Mouse (Mus musculus) left cerebral cortex, postnatal 14 days (tissue): ENCODE measurements around the gene Mt4. TPM values are rescaled to one million over a fixed set of nuclear protein-coding genes. Genes with fewer than 3 reads are reported as not detected.

Experiments used
- DNase-seq, 2 experiments: peaks; one replicate each; pipeline ENCODE4 v3.0.0; 2021 to 2022; ENCODE audit warnings: low spot score in 2 of 2, mixed read lengths in 1 of 2
- intact Hi-C: fragments of 180-260 bp; cut with DNase I; formaldehyde crosslinking; loops from one replicate; pipeline ENCODE4 v1.15.1; 2025
- total RNA-seq, 2 experiments: library from RNA; stranded (reverse); gene quantifications; 2 replicates each; pipeline ENCODE4 v1.2.3; 2021

Mt4 gene
- total RNA-seq, 2 experiments from 2014 or later = not detected

DNA sequence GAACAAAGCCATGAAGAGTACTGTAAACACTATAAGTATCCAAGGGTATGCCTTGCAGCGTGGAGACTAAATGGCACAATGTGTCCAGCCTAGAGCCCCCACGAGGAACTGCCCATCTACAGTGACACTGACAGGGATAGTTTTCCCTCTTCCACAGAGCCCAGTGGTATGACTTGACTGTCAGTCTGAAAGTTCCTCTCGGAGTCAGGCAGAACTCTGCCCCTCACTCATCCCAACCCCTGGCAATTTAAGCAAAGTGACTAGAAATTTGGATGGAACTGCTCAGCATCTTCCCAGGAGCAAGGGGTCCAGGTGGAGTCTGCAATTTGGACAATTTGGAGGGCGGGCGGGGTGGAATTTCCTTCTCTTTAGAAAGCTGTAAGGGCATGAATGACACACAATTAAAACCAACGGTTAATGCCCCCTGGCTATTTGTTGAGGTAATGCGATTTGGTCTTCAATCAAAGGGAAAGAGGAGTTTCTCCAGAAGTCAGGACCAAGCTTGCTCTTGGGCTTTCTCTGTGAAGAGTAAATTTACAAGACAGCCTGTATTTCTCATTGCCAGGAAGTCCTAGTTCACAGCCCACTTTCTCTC, 37.7 kb downstream of the Mt4 start:
- DNase-seq = no peak
- intact Hi-C loops = no loop called here

DNA sequence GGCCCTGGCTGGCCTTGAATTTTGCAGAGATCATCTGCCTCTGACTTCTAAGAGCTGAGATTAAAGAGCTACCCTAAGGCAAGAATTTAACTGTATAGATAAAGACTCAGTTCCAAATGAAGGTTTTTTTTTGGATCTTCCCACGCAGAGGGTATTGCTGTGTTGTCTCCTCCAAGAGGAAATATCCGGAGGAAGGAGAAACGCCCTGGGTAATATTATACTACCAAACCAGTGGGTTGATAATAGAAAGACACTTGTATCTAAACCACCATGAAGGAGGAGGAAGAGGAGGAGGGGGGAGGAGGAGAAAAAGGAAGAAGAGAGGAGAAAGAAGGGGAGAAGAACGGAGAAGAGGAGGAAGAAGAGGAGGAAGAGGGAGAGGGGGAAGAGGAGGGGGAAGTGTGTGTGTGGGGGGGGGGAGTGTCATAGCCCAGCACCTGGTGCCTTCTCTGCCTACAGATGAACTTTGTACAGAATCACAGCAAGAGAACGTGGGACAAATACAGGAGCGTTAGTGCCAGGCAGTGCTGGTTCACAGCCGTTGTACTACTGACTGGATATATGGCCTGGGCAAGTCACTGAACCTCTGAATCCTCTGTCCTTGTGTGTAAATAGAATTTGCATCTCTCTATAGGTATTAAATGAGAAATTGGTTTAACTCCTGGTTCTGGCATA, 40.9 kb downstream of the Mt4 start:
- no peak for DNase-seq
- intact Hi-C loops = no loop called here

DNA sequence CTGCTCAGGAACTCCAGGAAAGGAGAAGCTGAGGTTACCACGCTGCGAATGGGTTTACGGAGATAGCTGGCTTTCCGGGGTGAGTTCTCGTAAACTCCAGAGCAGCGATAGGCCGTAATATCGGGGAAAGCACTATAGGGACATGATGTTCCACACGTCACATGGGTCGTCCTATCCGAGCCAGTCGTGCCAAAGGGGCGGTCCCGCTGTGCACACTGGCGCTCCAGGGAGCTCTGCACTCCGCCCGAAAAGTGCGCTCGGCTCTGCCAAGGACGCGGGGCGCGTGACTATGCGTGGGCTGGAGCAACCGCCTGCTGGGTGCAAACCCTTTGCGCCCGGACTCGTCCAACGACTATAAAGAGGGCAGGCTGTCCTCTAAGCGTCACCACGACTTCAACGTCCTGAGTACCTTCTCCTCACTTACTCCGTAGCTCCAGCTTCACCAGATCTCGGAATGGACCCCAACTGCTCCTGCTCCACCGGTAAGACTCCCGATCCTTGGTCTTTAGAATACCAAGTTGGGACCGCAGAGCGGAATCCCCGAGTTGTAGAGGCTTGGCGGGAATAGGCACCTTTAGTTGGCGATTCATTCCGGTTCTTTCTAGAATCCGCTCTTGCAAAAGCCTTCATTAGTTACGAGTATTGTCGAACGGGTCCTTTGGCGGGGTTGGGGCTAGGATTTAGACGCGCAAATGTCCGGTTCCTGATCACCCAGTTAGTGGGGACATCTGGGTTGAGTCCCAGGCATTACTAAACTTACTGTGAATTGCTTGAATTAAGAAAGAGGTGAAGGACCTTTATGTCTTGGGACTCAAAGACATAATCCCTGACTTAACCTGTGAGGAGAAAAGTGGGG, 42.1 kb downstream of the Mt4 start, which contains the start of gene Mt1:
Gene Mt1, plus strand, starts transcription at position 226 of the 856 bp plus-strand sequence.
- intact Hi-C loops = no loop called here
- DNase-seq = peak; percentile 87 to 97

DNA sequence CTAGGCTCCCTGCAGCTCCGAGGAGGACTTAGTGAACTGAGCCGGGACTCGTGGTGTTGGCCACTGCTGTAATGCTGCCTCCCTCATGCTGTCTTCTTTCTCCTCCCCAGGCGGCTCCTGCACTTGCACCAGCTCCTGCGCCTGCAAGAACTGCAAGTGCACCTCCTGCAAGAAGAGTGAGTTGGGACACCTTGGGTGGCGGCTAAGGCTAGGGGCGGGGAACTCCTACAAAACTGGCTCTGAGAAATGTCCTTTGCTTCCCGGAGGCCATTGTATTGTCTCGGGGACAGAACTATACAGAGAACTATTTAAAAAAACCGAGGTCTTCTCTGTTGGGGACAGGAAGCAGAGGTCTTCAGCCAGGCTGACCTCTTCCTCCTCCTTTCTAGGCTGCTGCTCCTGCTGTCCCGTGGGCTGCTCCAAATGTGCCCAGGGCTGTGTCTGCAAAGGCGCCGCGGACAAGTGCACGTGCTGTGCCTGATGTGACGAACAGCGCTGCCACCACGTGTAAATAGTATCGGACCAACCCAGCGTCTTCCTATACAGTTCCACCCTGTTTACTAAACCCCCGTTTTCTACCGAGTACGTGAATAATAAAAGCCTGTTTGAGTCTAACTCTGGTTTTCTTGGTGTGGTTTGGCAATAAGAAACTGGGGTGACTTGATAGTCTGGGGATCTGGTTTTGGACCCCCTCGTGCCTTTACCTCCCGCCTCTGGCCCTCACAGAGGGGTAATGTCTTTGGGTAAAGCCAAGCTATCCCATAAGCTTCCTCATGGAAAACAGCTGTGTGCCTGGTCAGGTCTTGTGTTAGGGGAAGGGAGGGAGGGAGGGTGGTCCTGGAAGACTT, 42.9 kb downstream of the Mt4 start:
- intact Hi-C loops = no loop called here
- no peak for DNase-seq

DNA sequence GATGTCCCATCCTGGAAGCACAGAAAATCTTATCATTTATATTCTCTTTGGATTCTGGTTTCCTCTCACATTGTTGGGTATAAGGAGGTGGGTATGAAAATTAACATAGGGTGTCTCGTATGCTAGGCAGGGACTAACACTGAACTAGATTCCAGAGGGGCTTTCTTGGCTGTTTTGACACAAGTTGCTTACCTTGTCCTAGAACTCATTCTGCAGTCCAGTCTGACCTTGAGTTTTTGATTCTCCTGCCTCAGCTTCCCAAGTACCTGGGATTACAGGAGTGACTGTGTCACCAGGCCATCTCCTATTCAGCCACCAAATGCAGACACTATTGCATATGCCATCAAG, 43.5 kb downstream of the Mt4 start:
- no peak for DNase-seq
- intact Hi-C loops = no loop called here

DNA sequence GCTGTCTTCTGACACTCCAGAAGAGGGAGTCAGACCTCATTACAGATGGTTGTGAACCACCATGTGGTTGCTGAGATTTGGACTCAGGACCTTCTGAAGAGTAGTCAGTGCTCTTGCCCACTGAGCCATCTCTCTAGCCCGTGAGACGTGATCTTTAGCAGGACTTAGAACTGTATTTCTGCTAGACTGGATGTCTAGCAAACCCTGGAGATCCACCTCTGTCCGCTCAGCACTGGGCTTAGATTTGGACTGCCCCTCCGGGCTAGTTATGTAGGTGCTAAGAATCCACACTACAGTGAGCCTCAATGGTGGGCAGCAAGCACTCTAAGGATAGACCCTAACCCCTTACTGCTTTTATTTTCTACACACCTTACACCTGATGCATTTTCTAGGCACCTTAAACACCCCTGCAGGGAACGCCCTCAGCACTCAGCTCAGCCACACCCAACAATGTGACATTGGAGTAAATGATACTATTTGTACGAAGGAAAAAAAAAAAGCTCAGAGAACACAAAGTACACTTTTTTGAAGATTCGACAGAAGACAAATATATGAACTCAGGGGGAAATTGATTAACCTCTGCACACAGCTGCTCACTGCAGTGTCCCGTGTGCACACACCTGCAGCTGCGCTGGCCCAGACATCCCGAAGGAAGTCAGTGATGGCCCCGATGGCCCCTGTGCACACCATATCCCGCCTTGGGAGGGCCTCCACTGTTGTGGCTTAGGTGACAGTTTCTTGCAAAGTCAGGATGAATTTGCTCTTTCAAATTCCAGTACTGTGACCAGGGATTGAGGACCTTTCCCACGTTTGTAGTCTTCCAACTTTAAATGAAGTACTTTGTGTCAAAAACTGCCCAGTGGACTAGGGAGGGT, 45.3 kb downstream of the Mt4 start:
- intact Hi-C loops = no loop called here
- no peak for DNase-seq

DNA sequence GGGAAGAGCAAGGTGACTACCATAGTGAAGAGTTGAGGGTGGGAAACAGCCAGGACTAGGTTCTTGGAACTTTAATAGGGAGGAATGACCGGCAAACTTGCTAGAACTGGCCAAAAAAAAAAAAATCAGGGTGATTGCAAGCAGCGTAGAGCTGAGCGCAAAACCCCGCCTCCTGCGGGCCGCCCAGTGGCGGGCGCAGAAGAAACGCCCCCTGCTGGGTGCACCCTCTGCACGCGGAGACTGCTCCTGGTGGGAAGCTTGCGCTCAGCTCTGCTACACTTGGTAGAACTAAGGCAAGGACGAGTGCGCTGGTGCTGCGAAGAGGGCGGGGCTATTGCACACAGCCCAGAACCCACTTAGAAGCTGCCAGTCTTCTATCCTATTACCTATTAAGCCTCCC, 46.1 kb downstream of the Mt4 start:
- intact Hi-C loops = no loop called here
- peak; percentile 71 to 84 for DNase-seq

DNA sequence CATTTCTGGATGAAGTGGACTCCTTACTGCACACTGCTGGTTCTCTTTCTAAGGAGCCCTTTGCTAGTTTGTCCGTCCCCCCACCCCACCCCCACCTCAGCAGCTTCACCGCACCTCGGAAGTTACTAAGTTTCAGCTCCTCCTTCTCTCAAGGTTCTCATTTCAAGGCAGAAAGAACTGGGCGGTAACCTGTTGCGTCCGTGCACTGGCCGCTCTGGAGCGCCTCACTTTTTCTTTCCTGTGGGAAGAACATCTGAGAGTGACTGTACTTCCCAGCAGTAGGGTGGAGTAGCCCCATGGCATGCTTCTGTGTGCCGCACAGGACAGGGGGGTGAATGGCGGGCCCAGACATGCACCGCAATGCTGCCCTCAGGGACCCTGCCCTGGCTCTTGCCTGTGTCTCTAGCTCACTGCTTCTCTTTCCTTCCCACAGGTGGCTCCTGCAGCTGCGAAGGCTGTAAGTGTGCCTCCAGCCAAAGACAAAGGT, 47.4 kb downstream of the Mt4 start:
- intact Hi-C loops = no loop called here
- DNase-seq = no peak

DNA sequence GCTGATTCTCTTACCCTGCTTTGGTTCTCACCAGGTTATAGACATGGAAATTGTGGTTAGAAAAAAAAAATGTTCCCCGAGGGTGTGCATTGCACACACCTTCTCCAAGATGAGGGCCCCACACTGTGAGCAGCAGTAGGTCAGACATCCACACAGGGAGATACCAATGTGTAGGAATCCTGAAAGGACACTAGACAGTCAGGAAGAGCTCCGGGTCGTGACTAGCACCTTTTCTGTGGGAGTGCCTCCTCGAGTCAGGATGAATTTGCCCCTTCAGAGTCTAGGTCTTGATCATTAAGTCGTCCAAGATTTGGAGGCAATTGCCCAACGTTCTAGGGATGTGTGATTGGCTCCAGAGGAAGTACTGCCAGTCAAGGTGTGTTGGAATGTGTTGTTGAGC, 48.8 kb downstream of the Mt4 start:
- no peak for DNase-seq
- intact Hi-C loops = no loop called here

DNA sequence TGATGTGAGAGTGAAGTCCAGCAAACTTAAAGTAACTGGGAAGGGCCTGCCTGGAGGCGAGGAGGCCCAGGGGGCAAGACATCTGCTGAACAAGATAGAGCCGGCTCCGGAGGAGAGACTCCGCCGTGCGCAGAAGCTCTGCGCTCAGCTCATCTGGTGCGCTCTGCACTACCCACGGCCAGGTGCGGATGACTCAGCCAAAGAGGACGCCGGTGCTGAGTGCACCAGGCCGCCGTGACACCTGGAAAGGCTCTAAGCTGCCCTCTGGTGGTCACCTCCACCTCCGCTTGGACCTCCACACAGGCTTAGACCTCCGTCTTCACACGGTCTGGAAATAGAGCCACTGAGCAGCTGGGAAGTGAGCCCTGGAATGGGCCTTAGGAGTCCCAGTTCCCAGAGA, 49.5 kb downstream of the Mt4 start:
- peak in 1 of 2 experiments; percentile 56 for DNase-seq
- intact Hi-C loops = no loop called here

DNA sequence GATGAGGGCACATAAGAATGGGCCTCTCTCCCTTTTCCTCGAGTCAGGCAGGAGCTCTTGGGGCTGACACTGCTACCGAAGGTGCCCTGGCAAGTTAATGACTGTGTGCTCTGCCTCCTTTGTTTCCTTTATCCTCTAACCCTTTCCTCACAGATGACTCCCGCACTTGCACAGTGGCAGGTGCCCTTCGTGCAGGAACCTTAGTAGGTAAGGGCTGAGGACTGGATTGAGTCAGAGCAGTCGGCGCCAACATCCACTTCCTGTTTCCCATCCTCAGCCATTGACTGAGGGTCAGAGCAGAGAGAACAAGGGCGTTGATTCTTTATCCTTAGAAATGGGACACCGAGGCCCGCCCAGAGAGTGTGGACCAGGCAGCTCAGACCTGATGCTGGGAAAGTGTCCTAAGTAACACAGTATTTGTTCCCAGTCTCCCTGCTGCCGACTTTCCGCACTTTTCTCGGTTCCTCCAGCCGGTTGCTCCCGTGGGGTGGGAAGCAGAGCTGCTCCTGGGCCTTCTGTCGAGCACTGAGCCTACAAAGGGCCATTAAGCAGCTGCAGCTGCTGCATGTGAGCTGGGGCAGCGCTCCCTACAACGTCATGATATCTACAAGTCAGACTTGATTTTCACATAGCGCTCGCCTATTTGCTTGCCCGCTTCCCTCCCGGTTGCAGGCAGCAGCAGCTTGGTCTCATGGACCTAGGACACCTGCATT, 50.4 kb downstream of the Mt4 start:
- intact Hi-C loops = no loop called here

More for the DNA sequence above, 50.4 kb downstream of the Mt4 start:
- DNase-seq = no peak

Other genes starting within 250 kb of the Mt4 start
- 100 to 1,000 TPM; 119 to 126 TPM for gene Amfr, start 124.4 kb upstream of the Mt4 start, total RNA-seq
- gene Nudt21, start 100.2 kb upstream of the Mt4 start, total RNA-seq = 10 to 100 TPM; 52.5 to 53.9 TPM
- gene Ogfod1, start 100.0 kb upstream of the Mt4 start, total RNA-seq = 10 to 100 TPM; 61.8 to 62.8 TPM
- 10 to 100 TPM; 20.1 to 20.3 TPM for gene Bbs2, start 38.3 kb upstream of the Mt4 start, total RNA-seq
- 100 to 1,000 TPM; 740 to 758 TPM for gene Mt3, start 15.4 kb downstream of the Mt4 start, total RNA-seq
- gene Mt2, start 35.5 kb downstream of the Mt4 start, total RNA-seq = 100 to 1,000 TPM; 269 to 360 TPM
- gene Mt1, start 41.9 kb downstream of the Mt4 start, total RNA-seq = 100 to 1,000 TPM; 333 to 369 TPM
- gene Nup93, start 77.4 kb downstream of the Mt4 start, total RNA-seq = 10 to 100 TPM; 46.6 to 52.8 TPM
- under 1 TPM; 0.36 to 0.51 TPM for gene Slc12a3, start 192.0 kb downstream of the Mt4 start, total RNA-seq
- gene Herpud1, start 249.2 kb downstream of the Mt4 start, total RNA-seq = 10 to 100 TPM; 48.8 to 60.8 TPM